Mouse (Mus musculus) testis, adult 2 months (tissue): ENCODE measurements around the gene Rpap3.

Experiments used
- CTCF ChIP-seq: fragments of 200-500 bp; IDR thresholded peaks from 2 replicates; pipeline ENCODE4 v1.5.1; 2012; ENCODE audit warnings: low read depth, mild to moderate bottlenecking, inconsistent platforms, low read length, moderate library complexity; ENCODE audit not compliant: control insufficient read depth, insufficient read depth, insufficient replicate concordance
- POLR2A ChIP-seq: fragments of 200-500 bp; IDR thresholded peaks from 2 replicates; pipeline ENCODE4 v1.6.1; 2012; ENCODE audit warnings: low read depth, mild to moderate bottlenecking, inconsistent platforms, low read length, moderate library complexity; ENCODE audit not compliant: control insufficient read depth

GRCm38 (mm10) chr15:97719494-97719893, 13.9 kb upstream of the Rpap3 start:
- TF ChIP-seq CTCF (no peak), POLR2A (no peak)
